Mouse (Mus musculus): ENCODE measurements around the gene Mrnip. TPM values are rescaled to one million over a fixed set of nuclear protein-coding genes. Genes with fewer than 3 reads are reported as not detected.

Gene Mrnip
- polyA plus RNA-seq, 1 experiment from 2014 or later: 30.2 TPM

Small RNA genes within 50 kb of the gene (microRNA-seq; reads per million reads assigned to microRNA genes)
- gene Mir6919: 1.4 reads per million

Other genes with a start within 250 kb of the Mrnip start
- 60.3 and 63.6 TPM in 2 replicates for gene Rnf130, start 149.1 kb upstream of the Mrnip start, polyA plus RNA-seq (2015; fragmentation: Nextera tagmentation; extraction: Ambion mirVana)
- 37.5 and 40.7 TPM in 2 replicates for gene Tbc1d9b, start 43.0 kb upstream of the Mrnip start, polyA plus RNA-seq (2015; fragmentation: Nextera tagmentation; extraction: Ambion mirVana)
- 318 and 320 TPM in 2 replicates for gene Sqstm1, start 36.4 kb downstream of the Mrnip start, polyA plus RNA-seq (2015; fragmentation: Nextera tagmentation; extraction: Ambion mirVana)
- 30.4 and 36.6 TPM in 2 replicates for gene Mgat4b, start 36.4 kb downstream of the Mrnip start, polyA plus RNA-seq (2015; fragmentation: Nextera tagmentation; extraction: Ambion mirVana)
- gene Ltc4s, start 64.2 kb downstream of the Mrnip start, polyA plus RNA-seq (2015; fragmentation: Nextera tagmentation; extraction: Ambion mirVana): 1.4 and 2.3 TPM in 2 replicates
- gene Maml1, start 117.9 kb downstream of the Mrnip start, polyA plus RNA-seq (2015; fragmentation: Nextera tagmentation; extraction: Ambion mirVana): 3.2 and 3.3 TPM in 2 replicates
- 265 and 269 TPM in 2 replicates for gene Canx, start 151.2 kb downstream of the Mrnip start, polyA plus RNA-seq (2015; fragmentation: Nextera tagmentation; extraction: Ambion mirVana)
- 0.75 and 1.4 TPM in 2 replicates for gene Cby3, start 180.0 kb downstream of the Mrnip start, polyA plus RNA-seq (2015; fragmentation: Nextera tagmentation; extraction: Ambion mirVana)
- 534 and 549 TPM in 2 replicates for gene Hnrnph1, start 202.5 kb downstream of the Mrnip start, polyA plus RNA-seq (2015; fragmentation: Nextera tagmentation; extraction: Ambion mirVana)